8 mouse cellular contexts compared by ENCODE assay signal in genomic region chr2:26273611-26274010, GRCm38 (mm10). TPM values are rescaled to one million over a fixed set of nuclear protein-coding genes. Genes with fewer than 3 reads are reported as not detected.
A peak's percentile ranks its signal among the peaks of the same experiment; 100 is the strongest.
DNase-seq lines count a peak whose midpoint lies in the region; ATAC-seq and TF ChIP-seq lines count a peak whose summit lies in the region.

No protein-coding gene starts in this region.

- 18% methylated on average over 7 of the region's 7 CpGs for WGBS in heart, embryonic 16.5 days
- WGBS in lung, embryonic 14.5 days = 12% methylated on average over 7 of the region's 7 CpGs

- H3K36me3 ChIP-seq in E14TG2a.4 (ENCODE audit: insufficient read depth, low read length) = no peaks in the 10 kb centered on the region
- H3K36me3 ChIP-seq in heart, embryonic 16.5 days (ENCODE audit: control insufficient read depth, insufficient read depth) = no peaks in the 10 kb centered on the region
- no peaks in the 10 kb centered on the region for H3K36me3 ChIP-seq in lung, embryonic 14.5 days (ENCODE audit: insufficient read depth)

- H3K9me3 ChIP-seq in E14TG2a.4 (ENCODE audit: low read length) = no peaks in the 10 kb centered on the region
- H3K9me3 ChIP-seq in heart, embryonic 16.5 days (replicated peaks; ENCODE audit: control insufficient read depth, low read length) = no peaks in the 10 kb centered on the region
- H3K9me3 ChIP-seq in lung, embryonic 14.5 days (ENCODE audit: low read depth, low read length) = no peaks in the 10 kb centered on the region

- H3K27me3 ChIP-seq in E14TG2a.4 (ENCODE audit: insufficient read depth, low read length) = peaks cover 1% of the 10 kb centered on the region; the same call in 1 of the 2 replicates
- H3K27me3 ChIP-seq in heart, embryonic 16.5 days (ENCODE audit: control insufficient read depth, insufficient read depth, low read length) = no peaks in the 10 kb centered on the region
- H3K27me3 ChIP-seq in lung, embryonic 14.5 days (ENCODE audit: insufficient read depth, low read length) = no peaks in the 10 kb centered on the region

- no peak overlapping the region for H3K4me3 ChIP-seq in E14TG2a.4 (replicated peaks; ENCODE audit: low read length)
- no peak overlapping the region for H3K4me3 ChIP-seq in heart, embryonic 16.5 days (ENCODE audit: low read length)
- no peak overlapping the region for H3K4me3 ChIP-seq in lung, embryonic 14.5 days (ENCODE audit: low read depth, low read length)

- no peak overlapping the region for H3K27ac ChIP-seq in heart, embryonic 16.5 days (ENCODE audit: low read length)
- no peak overlapping the region for H3K27ac ChIP-seq in lung, embryonic 14.5 days (ENCODE audit: low read depth)

- TF ChIP-seq CTCF in E14TG2a.4 (conservative IDR thresholded peaks at IDR 0.05; ENCODE audit: low read length) = peak; percentile 55
- TF ChIP-seq CTCF in lung, embryonic 14.5 days (IDR thresholded peaks at IDR 0.05; ENCODE audit: low read depth) = peak; percentile 90

- no peak overlapping the region for H3K9ac ChIP-seq in heart, embryonic 16.5 days (ENCODE audit: low read length)
- H3K9ac ChIP-seq in lung, embryonic 14.5 days = no peak overlapping the region

- peak; percentile 65; the same call in 1 of the 2 replicates for ATAC-seq in heart, embryonic 16.5 days (replicated peaks; ENCODE audit: extremely low read depth, insufficient read depth, low FRiP score)
- peak; percentile 58 for ATAC-seq in lung, embryonic 14.5 days (ENCODE audit: insufficient read depth)
- no peak for ATAC-seq in inflammation-experienced regulatory T-cells, adult 6 months

- DNase-seq in adipocyte (ENCODE audit: low spot score) = peak; percentile 79
- peak; percentile 88 for DNase-seq in embryo, embryonic 10.5 days (ENCODE audit: low spot score)
- peak; percentile 71 for DNase-seq in kidney, postnatal 14 days
- peak; percentile 89 for DNase-seq in lung, embryonic 14.5 days
- DNase-seq in retina, postnatal 7 days (ENCODE audit: low read depth, low spot score) = peak; percentile 57

- peaks cover 24% of the 10 kb centered on the region for H3K4me1 ChIP-seq in E14TG2a.4 (replicated peaks; ENCODE audit: low read depth, low read length)
- no peaks in the 10 kb centered on the region for H3K4me1 ChIP-seq in heart, embryonic 16.5 days (ENCODE audit: control insufficient read depth, insufficient read depth, low read length)
- no peaks in the 10 kb centered on the region for H3K4me1 ChIP-seq in lung, embryonic 14.5 days (ENCODE audit: insufficient read depth)

- H3K4me2 ChIP-seq in heart, embryonic 16.5 days (ENCODE audit: low read depth, low read length) = no peak overlapping the region
- H3K4me2 ChIP-seq in lung, embryonic 14.5 days = no peak overlapping the region

RNA-seq across cellular contexts. Expression of gene Ccdc187, which starts 20.7 kb away (rescaled TPM):
- 0.10 and 0.13 TPM in 2 replicates for polyA plus RNA-seq in heart, embryonic 16.5 days (2015; fragmentation: Nextera tagmentation; extraction: Ambion mirVana)
- 0.28 and 0.36 TPM in 2 replicates for polyA plus RNA-seq in lung, embryonic 14.5 days (2014; fragmentation: Nextera tagmentation; extraction: Ambion mirVana)
- under 1 TPM in 1 of 3 experiments, not detected in 2; 0.04 TPM for polyA plus RNA-seq in inflammation-experienced regulatory T-cells, adult 6 months (2017; shearing (Covaris generic))

RNA-seq across cellular contexts. Expression of gene Qsox2, which starts 36.3 kb away (rescaled TPM):
- 11.8 and 13.0 TPM in 2 replicates for polyA plus RNA-seq in heart, embryonic 16.5 days (2015; fragmentation: Nextera tagmentation; extraction: Ambion mirVana)
- polyA plus RNA-seq in lung, embryonic 14.5 days (2014; fragmentation: Nextera tagmentation; extraction: Ambion mirVana) = 25.8 and 26.1 TPM in 2 replicates
- 1 to 10 TPM; 1.3 to 2.6 (median 1.9) TPM for polyA plus RNA-seq in inflammation-experienced regulatory T-cells, adult 6 months (2017; shearing (Covaris generic))

RNA-seq across cellular contexts. Expression of gene Gpsm1, which starts 41.7 kb away (rescaled TPM):
- polyA plus RNA-seq in heart, embryonic 16.5 days (2015; fragmentation: Nextera tagmentation; extraction: Ambion mirVana) = 102 and 104 TPM in 2 replicates
- polyA plus RNA-seq in lung, embryonic 14.5 days (2014; fragmentation: Nextera tagmentation; extraction: Ambion mirVana) = 37.9 and 40.5 TPM in 2 replicates
- 1 to 10 TPM; 3.8 to 5.0 (median 5.0) TPM for polyA plus RNA-seq in inflammation-experienced regulatory T-cells, adult 6 months (2017; shearing (Covaris generic))
